Comparison of ENCODE assay signal across 12 mouse cellular contexts in genomic region chr11:89124411-89124810, GRCm38 (mm10). TPM values are rescaled to one million over a fixed set of nuclear protein-coding genes. Genes with fewer than 3 reads are reported as not detected.
DNase-seq lines count a peak whose midpoint lies in the region; ATAC-seq lines count a peak whose summit lies in the region.
"Had no signal": no experiment of that assay in that cellular context is flagged by ENCODE, and none has a peak within 500 bp of the region (broad histone marks: within the 10 kb centered on the region; RNA-seq: fewer than 3 reads in every experiment).

No protein-coding gene starts in this region.

- H3K4me2 ChIP-seq in embryonic facial prominence, embryonic 13.5 days, result peak overlapping the region; percentile 7; the same call in 1 of the 2 replicates
- peak overlapping the region; percentile 12; the same call in 1 of the 2 replicates for H3K4me2 ChIP-seq in liver, embryonic 11.5 days
- H3K4me2 ChIP-seq: limb, embryonic 15.5 days had no signal

- no peak overlapping the region for H3K4me3 ChIP-seq in embryonic facial prominence, embryonic 13.5 days
- H3K4me3 ChIP-seq in liver, embryonic 11.5 days (ENCODE audit: low read depth, low read length), result no peak overlapping the region
- H3K4me3 ChIP-seq: limb, embryonic 15.5 days had no signal

- no peaks in the 10 kb centered on the region for H3K27me3 ChIP-seq in embryonic facial prominence, embryonic 13.5 days
- H3K27me3 ChIP-seq in liver, embryonic 11.5 days (replicated peaks; ENCODE audit: control insufficient read depth, insufficient read depth, low read length), result no peaks in the 10 kb centered on the region; the same call in 1 of the 2 replicates
- H3K27me3 ChIP-seq: limb, embryonic 15.5 days had no signal

- WGBS in embryonic facial prominence, embryonic 13.5 days, result 11% methylated on average over 13 of the region's 13 CpGs
- WGBS in liver, embryonic 11.5 days, result 13% methylated on average over 13 of the region's 13 CpGs

- no peak overlapping the region for H3K9ac ChIP-seq in embryonic facial prominence, embryonic 13.5 days
- no peak overlapping the region for H3K9ac ChIP-seq in liver, embryonic 11.5 days (ENCODE audit: low read depth, low read length)
- H3K9ac ChIP-seq: limb, embryonic 15.5 days had no signal

- no peaks in the 10 kb centered on the region for H3K9me3 ChIP-seq in embryonic facial prominence, embryonic 13.5 days
- no peaks in the 10 kb centered on the region for H3K9me3 ChIP-seq in liver, embryonic 11.5 days (ENCODE audit: control insufficient read depth, low read length)
- H3K9me3 ChIP-seq: limb, embryonic 15.5 days had no signal

- ATAC-seq in embryonic facial prominence, embryonic 13.5 days (ENCODE audit: insufficient number of reproducible peaks, insufficient read depth, low FRiP score, low TSS enrichment, low read depth), result no peak
- ATAC-seq in liver, embryonic 11.5 days (replicated peaks; ENCODE audit: low FRiP score), result no peak
- ATAC-seq in erythroblast, adult 5-6 weeks (replicated peaks; ENCODE audit: low FRiP score, poor library complexity, severe bottlenecking), result no peak
- ATAC-seq in inflammation-experienced regulatory T-cells, adult 6 months, result no peak

- 0 out of 2 replicates have a peak, but pooled peaks cover 9% of the 10 kb centered on the region for H3K4me1 ChIP-seq in embryonic facial prominence, embryonic 13.5 days
- H3K4me1 ChIP-seq in liver, embryonic 11.5 days (replicated peaks; ENCODE audit: control insufficient read depth, insufficient read depth, low read length), result no peaks in the 10 kb centered on the region
- H3K4me1 ChIP-seq: limb, embryonic 15.5 days had no signal

- no peak overlapping the region for H3K27ac ChIP-seq in embryonic facial prominence, embryonic 13.5 days
- no peak overlapping the region for H3K27ac ChIP-seq in liver, embryonic 11.5 days (ENCODE audit: low read depth, low read length)
- H3K27ac ChIP-seq: limb, embryonic 15.5 days had no signal

- H3K36me3 ChIP-seq in embryonic facial prominence, embryonic 13.5 days, result no peaks in the 10 kb centered on the region
- H3K36me3 ChIP-seq in liver, embryonic 11.5 days (ENCODE audit: control insufficient read depth, insufficient read depth, low read length), result no peaks in the 10 kb centered on the region
- H3K36me3 ChIP-seq: limb, embryonic 15.5 days had no signal

- peak; percentile 11 for DNase-seq in heart, postnatal 4 days
- no peak for DNase-seq in heart, adult 18-20 months
- peak; percentile 43 for DNase-seq in ZHBTc4 (ENCODE audit: low read depth, low spot score)
- DNase-seq in liver, embryonic 11.5 days (ENCODE audit: low spot score), result no peak
- no peak for DNase-seq in adipocyte (ENCODE audit: low spot score)
- DNase-seq: cerebellum, adult 11-12 months; right cerebral cortex, postnatal 14 days had no signal

RNA-seq across cellular contexts. Expression of gene Gm525, which starts 50.8 kb away (rescaled TPM):
- total RNA-seq in heart, postnatal 4 days (2021), result not detected
- total RNA-seq in heart, adult 18-20 months (2021), result not detected
- polyA plus RNA-seq in embryonic facial prominence, embryonic 13.5 days (2015; fragmentation: Nextera tagmentation; extraction: Ambion mirVana), result 1.7 and 2.0 TPM in 2 replicates
- not detected in 2 replicates for polyA plus RNA-seq in liver, embryonic 11.5 days (2014; fragmentation: Nextera tagmentation; extraction: Ambion mirVana)
- total RNA-seq in erythroblast, adult 5-6 weeks (2015; ENCODE audit: low replicate concordance), result not detected in 2 replicates
- total RNA-seq in erythroblast, adult 5-6 weeks (2017; ENCODE audit: low replicate concordance), result not detected in 2 replicates
- not detected for polyA plus RNA-seq in inflammation-experienced regulatory T-cells, adult 6 months (2017; shearing (Covaris generic))
- total RNA-seq: gastrocnemius, adult 8-10 months had no signal

RNA-seq across cellular contexts. Expression of gene Dgke, which starts 57.8 kb away (rescaled TPM):
- 10 to 100 TPM; 12.4 to 13.6 TPM for total RNA-seq in heart, postnatal 4 days (2021)
- total RNA-seq in heart, adult 18-20 months (2021), result 1 to 10 TPM; 8.6 to 10.0 TPM
- 4.8 and 5.1 TPM in 2 replicates for polyA plus RNA-seq in embryonic facial prominence, embryonic 13.5 days (2015; fragmentation: Nextera tagmentation; extraction: Ambion mirVana)
- 1.8 and 1.9 TPM in 2 replicates for polyA plus RNA-seq in liver, embryonic 11.5 days (2014; fragmentation: Nextera tagmentation; extraction: Ambion mirVana)
- not detected in 2 replicates for total RNA-seq in erythroblast, adult 5-6 weeks (2015; ENCODE audit: low replicate concordance)
- 0.70 and 1.8 TPM in 2 replicates for total RNA-seq in erythroblast, adult 5-6 weeks (2017; ENCODE audit: low replicate concordance)
- polyA plus RNA-seq in inflammation-experienced regulatory T-cells, adult 6 months (2017; shearing (Covaris generic)), result 1 to 10 TPM; 3.8 to 7.0 (median 3.9) TPM

Comparison
In these comparisons a context has a peak if more than half of its experiments do, and no peak if none do; other contexts are left out.
1. DNase-seq: peak in heart, postnatal 4 days (single experiment) and ZHBTc4 (single experiment); none in heart, adult 18-20 months (0 of 2), liver, embryonic 11.5 days (single experiment) and adipocyte (single experiment).